Mouse (Mus musculus) thymus, adult 2 months (tissue): ENCODE measurements around the gene Gm11437.

Source experiments
- CTCF ChIP-seq: fragments of 200-500 bp; IDR thresholded peaks from 2 replicates; pipeline ENCODE4 v1.5.1; 2012; ENCODE audit warnings: mild to moderate bottlenecking, control low read depth, low read length, moderate library complexity, borderline replicate concordance; ENCODE audit not compliant: control insufficient read depth, poor library complexity, insufficient read depth; ENCODE audit errors: extremely low read depth
- POLR2A ChIP-seq: fragments of 200-500 bp; IDR thresholded peaks from 2 replicates; pipeline ENCODE4 v1.6.1; 2012; ENCODE audit warnings: mild to moderate bottlenecking, low read length, control low read depth, moderate library complexity; ENCODE audit not compliant: control insufficient read depth, poor library complexity, insufficient read depth; ENCODE audit errors: extremely low read depth

DNA sequence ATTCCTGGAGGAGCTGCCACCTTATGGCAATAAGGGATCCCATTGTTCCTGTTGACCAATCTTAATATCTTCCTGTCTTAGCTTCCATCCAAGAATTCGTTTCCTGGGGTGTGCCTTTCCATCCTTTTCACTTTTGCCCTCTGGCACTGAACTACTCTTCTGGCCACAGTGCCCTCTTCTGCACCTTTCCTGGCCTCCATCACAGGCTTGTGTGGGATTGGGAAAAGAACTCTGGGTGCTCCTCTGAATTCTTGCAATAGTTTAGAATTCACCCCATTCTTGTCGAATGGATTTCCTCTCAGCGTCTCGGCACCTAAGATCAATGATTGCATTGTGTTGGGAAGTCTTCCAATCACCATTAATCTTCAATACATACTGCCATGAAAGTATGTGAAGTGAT, 11.3 kb upstream of the Gm11437 start:
- TF ChIP-seq CTCF (no peak), POLR2A (no peak)
